Mouse (Mus musculus): ENCODE data around the gene Abl1.

GRCm38 (mm10) chr2:31770781-31771441 lies 82.7 kb downstream of the Abl1 start:
- peak; percentile 25; the same call in 1 of the 2 replicates for TF ChIP-seq CTCF (IDR thresholded peaks at IDR 0.05; ENCODE audit: low read depth, low read length)
- no peak for TF ChIP-seq POLR2A (IDR thresholded peaks at IDR 0.05; ENCODE audit: borderline replicate concordance, low read depth, low read length)
